Mouse (Mus musculus) intestine, embryonic 15.5 days (tissue): ENCODE data around the gene Sphk1. TPM values are rescaled to one million over a fixed set of nuclear protein-coding genes. Genes with fewer than 3 reads are reported as not detected.
"Not testable (repeated sequence)": the region's sequence is repeated elsewhere in the genome, so short reads cannot be mapped to it uniquely, and the experiment has no call there.

Experiments
- ATAC-seq: fragments of 200-750 bp; cut with Nextera tagmentation; 2 replicates; pipeline ENCODE4 v1.8.0; 2017; ENCODE audit warnings: moderate TSS enrichment, moderate library complexity
- H3K27ac ChIP-seq: fragments of 300-500 bp; sonication (generic); 2 replicates; pipeline ENCODE4 v1.5.1; 2015; ENCODE audit warnings: mild to moderate bottlenecking, inconsistent platforms
- H3K27me3 ChIP-seq: fragments of 300-500 bp; sonication (generic); replicated peaks from 2 replicates; pipeline ENCODE4 v1.6.1; 2015; ENCODE audit warnings: inconsistent platforms
- H3K36me3 ChIP-seq: fragments of 300-500 bp; sonication (generic); 2 replicates; pipeline ENCODE4 v1.6.1; 2015; ENCODE audit warnings: inconsistent platforms
- H3K4me1 ChIP-seq: fragments of 300-500 bp; sonication (generic); replicated peaks from 2 replicates; pipeline ENCODE4 v1.6.1; 2015; ENCODE audit warnings: inconsistent platforms
- H3K4me2 ChIP-seq: fragments of 300-500 bp; sonication (generic); replicated peaks from 2 replicates; pipeline ENCODE4 v1.6.1; 2015; ENCODE audit warnings: mild to moderate bottlenecking, inconsistent platforms
- H3K4me3 ChIP-seq: fragments of 300-500 bp; sonication (generic); replicated peaks from 2 replicates; pipeline ENCODE4 v1.5.1; 2015; ENCODE audit warnings: inconsistent platforms
- H3K9ac ChIP-seq: fragments of 300-500 bp; sonication (generic); 2 replicates; pipeline ENCODE4 v1.6.1; 2015; ENCODE audit warnings: inconsistent platforms
- H3K9me3 ChIP-seq: fragments of 300-500 bp; sonication (generic); 2 replicates; pipeline ENCODE4 v1.6.1; 2016; ENCODE audit warnings: inconsistent platforms
- WGBS: fragments of 180-500 bp; shearing (Covaris S2); methylation state at CpG from one replicate; pipeline ENCODE4 v1.1.7; 2015; 5-methylcytosine and 5-hydroxymethylcytosine counted together
- polyA plus RNA-seq: library from polyadenylated mRNA; unstranded; fragments of >200 nt; fragmentation: Nextera tagmentation; extraction: Ambion mirVana; gene quantifications from 2 replicates; pipeline ENCODE4 v1.2.1, GENCODE M21; 2015

Gene Sphk1
- 5.4 and 6.4 TPM in 2 replicates for polyA plus RNA-seq

- H3K4me3 ChIP-seq, result peak within 1 kb of the TSS; percentile 51
- peaks cover 35% of the 10 kb centered on the region for H3K27me3 ChIP-seq
- H3K9ac ChIP-seq, result peak within 1 kb of the TSS; percentile 49; the same call in 1 of the 2 replicates
- no peak for ATAC-seq
- no peaks in the 10 kb centered on the region for H3K36me3 ChIP-seq
- 0 out of 2 replicates have a peak within 1 kb of the TSS, but pooled peaks have one; percentile 17 for H3K27ac ChIP-seq
- no peaks in the 10 kb centered on the region for H3K9me3 ChIP-seq
- H3K4me2 ChIP-seq, result peak within 1 kb of the TSS; percentile 95
- peaks cover 34% of the 10 kb centered on the region for H3K4me1 ChIP-seq
- 46% methylated on average over 11 of the region's 11 CpGs for WGBS
Measured at GRCm38 (mm10) chr11:116530187-116531147, at the start of gene Sphk1. Sphk1 (plus strand) TSS chr11:116530925.

- Histone ChIP-seq H3K4me3 (no peak overlapping the region), H3K4me1 (0 out of 2 replicates have a peak, but pooled peaks cover 3% of the 10 kb centered on the region), H3K27me3 (no peaks in the 10 kb centered on the region), H3K9me3 (no peaks in the 10 kb centered on the region), H3K36me3 (peaks cover 70% of the 10 kb centered on the region), H3K27ac (no peak overlapping the region), H3K4me2 (no peak overlapping the region), H3K9ac (no peak overlapping the region)
- WGBS, result 92% methylated on average over 8 of the region's 8 CpGs
- no peak for ATAC-seq
Measured at GRCm38 (mm10) chr11:116480975-116481374, 49.8 kb upstream of the Sphk1 start.

DNA sequence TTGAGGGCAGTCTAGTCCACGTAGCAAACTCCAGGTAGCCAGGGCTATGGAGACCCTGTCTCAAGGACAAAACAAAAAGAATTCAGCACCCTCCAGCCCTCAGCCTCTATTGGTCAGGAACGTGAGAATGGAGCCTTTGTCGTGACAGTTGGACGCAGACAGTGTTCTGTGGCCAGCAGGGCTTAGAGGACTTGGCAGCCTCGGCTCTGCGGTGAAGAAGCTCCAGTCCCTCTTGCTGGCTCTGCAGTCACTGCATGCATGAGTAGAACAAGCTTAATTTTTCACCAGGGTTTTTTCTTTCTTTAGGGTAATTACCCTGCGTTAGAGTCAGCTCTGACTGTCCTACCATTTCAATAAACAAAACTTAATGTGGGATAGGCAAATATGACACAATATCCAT, 48.9 kb upstream of the Sphk1 start:
- Histone ChIP-seq H3K4me3 (no peak overlapping the region), H3K27ac (no peak overlapping the region), H3K36me3 (peaks cover 63% of the 10 kb centered on the region), H3K4me2 (no peak overlapping the region), H3K9me3 (no peaks in the 10 kb centered on the region), H3K4me1 (0 out of 2 replicates have a peak, but pooled peaks cover 3% of the 10 kb centered on the region), H3K27me3 (no peaks in the 10 kb centered on the region), H3K9ac (no peak overlapping the region)
- ATAC-seq, result no peak
- 87% methylated on average over 7 of the region's 7 CpGs for WGBS

DNA sequence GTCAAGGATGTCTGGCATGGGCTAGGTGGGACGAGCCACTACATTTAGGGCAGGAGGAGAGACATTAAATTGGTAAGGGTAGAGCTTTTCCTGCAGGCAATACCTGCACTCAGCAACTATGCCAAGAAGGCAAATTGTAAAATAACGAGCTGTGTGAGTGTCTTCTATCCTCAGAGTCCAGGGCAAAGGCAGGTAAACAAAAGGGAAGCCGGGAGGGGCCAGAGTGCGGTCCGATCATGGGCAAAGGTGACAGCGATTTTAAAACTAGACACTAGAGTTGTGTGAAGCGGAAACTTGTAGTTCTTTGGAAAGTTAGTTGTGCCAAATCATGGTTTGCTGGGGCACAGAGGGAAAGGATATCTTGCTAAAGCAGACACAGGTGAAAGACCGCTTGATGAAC, 46.5 kb upstream of the Sphk1 start:
- Histone ChIP-seq H3K27ac (no peak overlapping the region), H3K9ac (no peak overlapping the region), H3K4me2 (no peak overlapping the region), H3K4me3 (no peak overlapping the region), H3K4me1 (0 out of 2 replicates have a peak, but pooled peaks cover 8% of the 10 kb centered on the region), H3K27me3 (no peaks in the 10 kb centered on the region), H3K36me3 (peaks cover 54% of the 10 kb centered on the region), H3K9me3 (no peaks in the 10 kb centered on the region)
- no peak for ATAC-seq
- WGBS, result 78% methylated on average over 8 of the region's 8 CpGs

DNA sequence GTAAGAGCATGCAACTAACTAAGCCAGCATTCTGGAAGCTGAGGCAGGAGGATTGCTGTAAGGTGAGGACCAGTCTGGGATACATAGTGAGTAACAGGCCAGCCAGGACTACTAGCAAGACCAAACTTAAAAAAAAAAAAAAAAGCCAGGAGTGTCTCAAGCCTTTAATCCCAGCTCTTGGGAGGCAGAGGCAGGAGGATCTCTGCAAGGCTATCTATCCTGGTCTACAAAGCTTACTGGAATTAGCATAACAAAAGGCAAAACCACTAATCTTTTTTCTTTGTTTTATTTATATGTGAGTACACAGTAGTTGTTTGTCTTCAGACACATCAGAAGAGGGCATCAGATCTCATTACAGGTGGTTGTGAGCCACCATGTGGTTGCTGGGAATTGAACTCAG, 42.5 kb upstream of the Sphk1 start:
- H3K36me3 ChIP-seq, result peaks cover 30% of the 10 kb centered on the region
- H3K4me3 ChIP-seq, result no peak overlapping the region
- H3K9me3 ChIP-seq, result no peaks in the 10 kb centered on the region
- no peak overlapping the region for H3K4me2 ChIP-seq
- H3K27me3 ChIP-seq, result no peaks in the 10 kb centered on the region
- no peak overlapping the region for H3K27ac ChIP-seq
- ATAC-seq, result no peak
- H3K9ac ChIP-seq, result no peak overlapping the region
- peaks cover 12% of the 10 kb centered on the region; the same call in 1 of the 2 replicates for H3K4me1 ChIP-seq

GRCm38 (mm10) chr11:116488693-116489375, 41.9 kb upstream of the Sphk1 start:
- 63% methylated on average over 14 of the region's 14 CpGs for WGBS
- Histone ChIP-seq H3K9me3 (no peaks in the 10 kb centered on the region), H3K27ac (peak overlapping the region; percentile 96; the same call in 1 of the 2 replicates), H3K4me1 (peaks cover 12% of the 10 kb centered on the region; the same call in 1 of the 2 replicates), H3K4me3 (peak overlapping the region; percentile 99), H3K27me3 (no peaks in the 10 kb centered on the region), H3K9ac (peak overlapping the region; percentile 92), H3K36me3 (peaks cover 26% of the 10 kb centered on the region), H3K4me2 (peak overlapping the region; percentile 69)
- no peak for ATAC-seq

- Histone ChIP-seq H3K9ac (peak overlapping the region; percentile 92), H3K4me1 (peaks cover 12% of the 10 kb centered on the region; the same call in 1 of the 2 replicates), H3K4me3 (peak overlapping the region; percentile 99), H3K27ac (peak overlapping the region; percentile 96), H3K27me3 (no peaks in the 10 kb centered on the region), H3K36me3 (peaks cover 19% of the 10 kb centered on the region), H3K4me2 (peak overlapping the region; percentile 69), H3K9me3 (no peaks in the 10 kb centered on the region)
- ATAC-seq, result peak; percentile 46
- under 1% methylated on average over 39 of the region's 39 CpGs for WGBS
Measured at GRCm38 (mm10) chr11:116489771-116490231, 40.9 kb upstream of the Sphk1 start.

DNA sequence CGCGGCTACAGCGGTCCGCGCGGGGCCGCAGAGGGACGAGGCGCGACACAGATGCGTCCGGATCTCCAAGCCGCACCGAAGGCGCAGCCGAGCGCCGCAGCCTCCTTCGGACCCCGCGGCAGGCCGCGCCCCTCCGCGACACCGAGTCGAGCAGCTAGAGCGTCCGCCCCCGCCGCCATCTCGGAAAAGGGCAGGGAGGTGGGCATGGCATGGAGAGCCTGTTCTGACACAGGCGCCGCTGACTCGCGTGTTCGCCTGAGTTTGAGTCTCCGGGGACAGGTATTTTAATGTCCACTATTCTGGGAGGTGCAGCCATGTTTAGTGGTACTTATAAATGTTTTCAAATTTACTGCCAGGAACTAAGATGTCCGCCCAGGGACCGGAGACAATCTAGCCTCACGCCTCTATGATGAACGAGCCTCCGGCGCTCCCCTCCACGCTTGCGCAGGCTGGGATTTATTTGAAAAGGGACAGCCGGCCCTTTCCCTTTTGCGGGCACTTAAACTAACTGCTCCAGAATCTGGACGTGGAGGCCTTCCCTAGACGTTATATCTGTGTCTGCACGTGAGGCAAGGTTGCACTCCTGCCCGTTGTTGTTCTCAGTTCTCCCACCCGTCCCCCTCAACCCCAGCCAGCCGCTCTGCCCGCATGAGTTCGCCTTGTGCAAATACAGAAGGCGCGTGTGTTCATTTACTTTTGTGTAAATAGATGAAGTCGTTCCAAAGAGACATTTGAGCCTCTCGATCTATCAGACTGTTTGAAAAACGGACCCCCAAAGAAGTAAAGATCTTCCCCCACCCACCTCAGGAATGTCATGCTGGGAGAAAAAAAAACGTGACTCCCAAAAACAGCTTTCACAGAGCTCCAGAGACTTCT, 40.3 kb upstream of the Sphk1 start:
- peaks cover 13% of the 10 kb centered on the region for H3K36me3 ChIP-seq
- H3K9ac ChIP-seq, result peak overlapping the region; percentile 92
- ATAC-seq, result peak; percentile 92
- peaks cover 18% of the 10 kb centered on the region; the same call in 1 of the 2 replicates for H3K4me1 ChIP-seq
- H3K27ac ChIP-seq, result peak overlapping the region; percentile 96
- H3K4me3 ChIP-seq, result peak overlapping the region; percentile 99
- peak overlapping the region; percentile 69 for H3K4me2 ChIP-seq
- H3K27me3 ChIP-seq, result no peaks in the 10 kb centered on the region
- H3K9me3 ChIP-seq, result no peaks in the 10 kb centered on the region
- WGBS, result under 1% methylated on average over 62 of the region's 62 CpGs

- H3K9ac ChIP-seq, result no peak overlapping the region
- no peak overlapping the region for H3K4me3 ChIP-seq
- H3K27ac ChIP-seq, result peak overlapping the region; percentile 96
- H3K36me3 ChIP-seq, result peaks cover 10% of the 10 kb centered on the region
- 60% methylated on average over 6 of the region's 6 CpGs for WGBS
- H3K27me3 ChIP-seq, result no peaks in the 10 kb centered on the region
- ATAC-seq, result no peak
- peaks cover 18% of the 10 kb centered on the region; the same call in 1 of the 2 replicates for H3K4me1 ChIP-seq
- H3K9me3 ChIP-seq, result no peaks in the 10 kb centered on the region
- peak overlapping the region; percentile 69 for H3K4me2 ChIP-seq
Measured at GRCm38 (mm10) chr11:116491338-116491737, 39.4 kb upstream of the Sphk1 start.

GRCm38 (mm10) chr11:116492507-116492906, 38.2 kb upstream of the Sphk1 start:
- not testable (repeated sequence) for H3K4me2 ChIP-seq, H3K27ac ChIP-seq, H3K4me3 ChIP-seq, H3K9ac ChIP-seq, H3K27me3 ChIP-seq, H3K9me3 ChIP-seq, ATAC-seq, H3K36me3 ChIP-seq
- peaks cover 18% of the 10 kb centered on the region; the same call in 1 of the 2 replicates for H3K4me1 ChIP-seq
- WGBS, result 74% methylated on average over 1 of the region's 1 CpGs

- Histone ChIP-seq H3K4me2 (no peak overlapping the region), H3K4me1 (peaks cover 18% of the 10 kb centered on the region; the same call in 1 of the 2 replicates), H3K36me3 (no peaks in the 10 kb centered on the region), H3K9ac (no peak overlapping the region), H3K27ac (no peak overlapping the region), H3K27me3 (no peaks in the 10 kb centered on the region), H3K9me3 (no peaks in the 10 kb centered on the region), H3K4me3 (no peak overlapping the region)
- ATAC-seq, result no peak
- WGBS, result 66% methylated on average over 5 of the region's 5 CpGs
Measured at GRCm38 (mm10) chr11:116493191-116493590, 37.5 kb upstream of the Sphk1 start.
